Mouse (Mus musculus) right cerebral cortex, adult 18-20 months (tissue): ENCODE measurements at regions not wholly inside any gene's neighbourhood (a gene's known extent, or its start where the extent isn't known, plus 50 kb on each side); places are given as distances from the start of the nearest gene placed in this dataset.

Experiments
- DNase-seq: peaks from one replicate; pipeline ENCODE4 v3.0.0; 2022; ENCODE audit warnings: mixed read lengths

- no peak for DNase-seq
These were observed 822.8 kb upstream of the Acvr2a start for GRCm38 (mm10) chr2:47991132-47991531.

GRCm38 (mm10) chr2:47994185-47994584 is 819.7 kb upstream of the Acvr2a start:
- no peak for DNase-seq

GRCm38 (mm10) chr2:48001230-48001629 is 812.7 kb upstream of the Acvr2a start:
- no peak for DNase-seq

GRCm38 (mm10) chr2:48001800-48002507 is 812.0 kb upstream of the Acvr2a start:
- DNase-seq, result peak; percentile 49

- DNase-seq, result no peak
These were observed 803.6 kb upstream of the Acvr2a start for GRCm38 (mm10) chr2:48010308-48010707.

- no peak for DNase-seq
These were observed 786.4 kb upstream of the Acvr2a start for GRCm38 (mm10) chr2:48027559-48027958.

- DNase-seq, result no peak
These were observed 752.5 kb upstream of the Acvr2a start for GRCm38 (mm10) chr2:48061375-48061774.

GRCm38 (mm10) chr2:48063436-48063835 is 750.5 kb upstream of the Acvr2a start:
- DNase-seq, result peak; percentile 42

GRCm38 (mm10) chr2:48065162-48065561 is 748.7 kb upstream of the Acvr2a start:
- DNase-seq, result no peak

- DNase-seq, result no peak
These were observed 731.6 kb upstream of the Acvr2a start for GRCm38 (mm10) chr2:48082120-48082799.

- no peak for DNase-seq
These were observed 715.6 kb upstream of the Acvr2a start for GRCm38 (mm10) chr2:48098287-48098686.

GRCm38 (mm10) chr2:48098931-48099531 is 714.9 kb upstream of the Acvr2a start:
- peak; percentile 37 for DNase-seq

- DNase-seq, result peak; percentile 8
These were observed 690.2 kb upstream of the Acvr2a start for GRCm38 (mm10) chr2:48123662-48124061.

- no peak for DNase-seq
These were observed 675.8 kb upstream of the Acvr2a start for GRCm38 (mm10) chr2:48138051-48138611.

- DNase-seq, result no peak
These were observed 672.6 kb upstream of the Acvr2a start for GRCm38 (mm10) chr2:48141281-48141680.

- no peak for DNase-seq
These were observed 659.2 kb upstream of the Acvr2a start for GRCm38 (mm10) chr2:48154706-48155105.

GRCm38 (mm10) chr2:48172626-48173025 is 641.3 kb upstream of the Acvr2a start:
- no peak for DNase-seq

- DNase-seq, result no peak
These were observed 627.7 kb upstream of the Acvr2a start for GRCm38 (mm10) chr2:48186161-48186560.

- DNase-seq, result peak; percentile 59
These were observed 627.3 kb upstream of the Acvr2a start for GRCm38 (mm10) chr2:48186609-48187008.

- DNase-seq, result no peak
These were observed 602.1 kb upstream of the Acvr2a start for GRCm38 (mm10) chr2:48211804-48212203.

- no peak for DNase-seq
These were observed 593.1 kb upstream of the Acvr2a start for GRCm38 (mm10) chr2:48220771-48221170.

GRCm38 (mm10) chr2:48223084-48223799 is 590.7 kb upstream of the Acvr2a start:
- no peak for DNase-seq

- DNase-seq, result no peak
These were observed 563.7 kb upstream of the Acvr2a start for GRCm38 (mm10) chr2:48250174-48250573.
